Mouse (Mus musculus) thymus, postnatal 25 days (tissue): Measurements from ENCODE around the gene Tjp2.
A peak's percentile ranks its signal among the peaks of the same experiment; 100 is the strongest.

Experiments
- DNase-seq: peaks from one replicate; pipeline ENCODE4 v3.0.0; 2022

Tjp2 gene

GRCm38 (mm10) chr19:24176692-24177091 lies 48.1 kb downstream of the Tjp2 start:
- no peak for DNase-seq

GRCm38 (mm10) chr19:24174896-24175295 lies 49.9 kb downstream of the Tjp2 start:
- no peak for DNase-seq

- DNase-seq = peak; percentile 63
Observed at GRCm38 (mm10) chr19:24173608-24174523, 51.0 kb downstream of the Tjp2 start.

GRCm38 (mm10) chr19:24173020-24173419 lies 51.8 kb downstream of the Tjp2 start:
- no peak for DNase-seq

- no peak for DNase-seq
Observed at GRCm38 (mm10) chr19:24168531-24168930, 56.3 kb downstream of the Tjp2 start.

GRCm38 (mm10) chr19:24166516-24167091 lies 58.2 kb downstream of the Tjp2 start:
- DNase-seq = peak; percentile 18

GRCm38 (mm10) chr19:24163974-24164373 lies 60.9 kb downstream of the Tjp2 start:
- no peak for DNase-seq

GRCm38 (mm10) chr19:24160460-24160859 lies 64.4 kb downstream of the Tjp2 start:
- no peak for DNase-seq

- no peak for DNase-seq
Observed at GRCm38 (mm10) chr19:24159751-24160150, 65.1 kb downstream of the Tjp2 start.

GRCm38 (mm10) chr19:24159334-24159733 lies 65.5 kb downstream of the Tjp2 start:
- DNase-seq = no peak

GRCm38 (mm10) chr19:24156067-24156455 lies 68.8 kb downstream of the Tjp2 start:
- no peak for DNase-seq

GRCm38 (mm10) chr19:24155395-24156066 lies 69.3 kb downstream of the Tjp2 start:
- no peak for DNase-seq

- peak; percentile 14 for DNase-seq
Observed at GRCm38 (mm10) chr19:24153266-24154023, 71.4 kb downstream of the Tjp2 start.

GRCm38 (mm10) chr19:24144009-24144408 lies 80.8 kb downstream of the Tjp2 start:
- DNase-seq = no peak

- DNase-seq = no peak
Observed at GRCm38 (mm10) chr19:24142621-24143061, 82.2 kb downstream of the Tjp2 start.

- no peak for DNase-seq
Observed at GRCm38 (mm10) chr19:24140298-24140697, 84.5 kb downstream of the Tjp2 start.

- DNase-seq = no peak
Observed at GRCm38 (mm10) chr19:24137392-24137791, 87.4 kb downstream of the Tjp2 start.

GRCm38 (mm10) chr19:24134991-24135390 lies 89.8 kb downstream of the Tjp2 start:
- no peak for DNase-seq

- no peak for DNase-seq
Observed at GRCm38 (mm10) chr19:24134144-24134911, 90.5 kb downstream of the Tjp2 start.

- DNase-seq = no peak
Observed at GRCm38 (mm10) chr19:24123534-24124290, 101.1 kb downstream of the Tjp2 start.

- no peak for DNase-seq
Observed at GRCm38 (mm10) chr19:24123087-24123486, 101.7 kb downstream of the Tjp2 start.
